Mouse (Mus musculus) cerebellum, postnatal 10 days (tissue): ENCODE data around the gene Adgrl1.
"Not testable (repeated sequence)": the region's sequence is repeated elsewhere in the genome, so short reads cannot be mapped to it uniquely, and the experiment has no call there.

Source experiments
- DNase-seq, 2 experiments: peaks; one replicate each; pipeline ENCODE4 v3.0.0; 2021; ENCODE audit warnings: mixed read lengths in 2 of 2

Adgrl1 gene

DNA sequence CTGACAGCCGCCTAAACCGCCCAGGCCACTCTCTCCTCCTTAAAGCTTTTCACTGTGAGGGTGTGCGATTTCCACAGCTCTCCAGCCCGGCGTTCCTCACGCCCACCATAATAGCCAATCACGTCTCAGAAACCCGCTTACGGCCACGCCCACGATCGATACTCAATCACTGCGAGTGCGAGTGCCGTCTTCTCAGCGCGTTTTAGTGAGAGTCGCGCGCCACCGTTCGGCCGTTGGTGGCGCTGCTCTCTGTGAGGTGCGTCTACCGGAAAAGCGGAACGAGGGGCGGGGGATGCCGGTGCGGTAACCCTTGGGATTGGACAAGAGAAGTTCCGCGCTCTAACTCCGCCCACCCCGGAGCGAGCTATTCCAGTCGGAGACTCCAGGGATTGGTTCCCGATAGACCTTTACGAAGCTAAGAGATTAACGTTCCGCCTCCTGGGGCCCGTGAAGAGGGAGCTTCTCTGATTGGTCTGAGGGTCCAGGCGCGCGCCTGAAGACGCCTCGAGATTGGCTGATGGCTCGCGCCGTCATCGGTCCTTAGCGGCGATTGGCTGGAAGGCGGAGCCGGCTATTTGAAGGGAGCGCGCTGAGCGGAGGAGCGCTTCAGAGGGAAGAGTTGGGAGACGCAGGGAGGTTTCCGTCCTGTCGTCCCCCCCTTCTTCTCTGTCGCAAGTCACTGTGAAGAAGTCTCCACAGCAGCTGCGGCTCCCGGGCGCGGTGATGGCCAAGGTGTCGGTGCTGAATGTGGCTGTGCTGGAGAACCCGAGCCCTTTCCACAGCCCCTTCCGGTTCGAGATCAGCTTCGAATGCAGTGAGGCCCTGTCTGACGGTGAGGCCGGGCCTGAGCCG lies 55.4 kb downstream of the Adgrl1 start, which contains the start of the genes Gm10644 and Asf1b:
TSS of gene Gm10644 (minus strand) at position 100 of the 852 bp plus-strand sequence.
TSS of gene Asf1b (plus strand) at position 402 of the 852 bp plus-strand sequence.
- peak; percentile 99 for DNase-seq

DNA sequence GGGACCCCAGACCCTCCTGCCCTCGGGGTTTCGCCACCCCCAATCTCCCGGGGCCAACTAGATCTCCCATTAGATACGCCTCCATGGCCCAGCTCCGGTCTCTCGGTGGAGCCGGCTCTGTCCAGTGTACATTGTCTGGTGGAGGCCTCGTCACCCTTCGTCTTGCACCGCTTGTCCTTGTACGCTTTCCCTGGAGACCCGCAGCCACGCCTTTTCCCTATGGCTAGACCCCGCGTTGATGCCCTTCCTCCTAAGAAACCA lies 56.0 kb downstream of the Adgrl1 start:
- DNase-seq = peak in 1 of 2 experiments; percentile 32

DNA sequence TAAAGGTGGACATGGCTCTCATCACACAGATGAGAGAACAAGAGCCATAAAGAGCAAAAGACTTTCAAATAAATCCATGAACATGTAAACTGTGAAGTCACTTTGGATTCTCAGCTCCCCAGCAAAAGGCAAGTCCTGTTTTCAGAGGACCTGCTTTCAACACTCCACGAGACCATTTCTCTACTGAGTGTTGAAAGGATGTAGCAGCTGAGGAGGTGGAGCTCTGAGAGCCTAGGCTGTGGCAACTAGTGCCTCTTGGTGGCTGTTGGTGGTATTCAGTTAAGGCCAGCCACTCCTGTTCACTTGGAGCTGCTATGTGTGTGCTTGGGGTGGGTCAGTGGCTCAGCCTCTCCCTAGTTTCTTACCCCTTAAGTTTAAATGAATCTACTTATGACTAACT lies 56.9 kb downstream of the Adgrl1 start:
- peak in 1 of 2 experiments; percentile 30 for DNase-seq

DNA sequence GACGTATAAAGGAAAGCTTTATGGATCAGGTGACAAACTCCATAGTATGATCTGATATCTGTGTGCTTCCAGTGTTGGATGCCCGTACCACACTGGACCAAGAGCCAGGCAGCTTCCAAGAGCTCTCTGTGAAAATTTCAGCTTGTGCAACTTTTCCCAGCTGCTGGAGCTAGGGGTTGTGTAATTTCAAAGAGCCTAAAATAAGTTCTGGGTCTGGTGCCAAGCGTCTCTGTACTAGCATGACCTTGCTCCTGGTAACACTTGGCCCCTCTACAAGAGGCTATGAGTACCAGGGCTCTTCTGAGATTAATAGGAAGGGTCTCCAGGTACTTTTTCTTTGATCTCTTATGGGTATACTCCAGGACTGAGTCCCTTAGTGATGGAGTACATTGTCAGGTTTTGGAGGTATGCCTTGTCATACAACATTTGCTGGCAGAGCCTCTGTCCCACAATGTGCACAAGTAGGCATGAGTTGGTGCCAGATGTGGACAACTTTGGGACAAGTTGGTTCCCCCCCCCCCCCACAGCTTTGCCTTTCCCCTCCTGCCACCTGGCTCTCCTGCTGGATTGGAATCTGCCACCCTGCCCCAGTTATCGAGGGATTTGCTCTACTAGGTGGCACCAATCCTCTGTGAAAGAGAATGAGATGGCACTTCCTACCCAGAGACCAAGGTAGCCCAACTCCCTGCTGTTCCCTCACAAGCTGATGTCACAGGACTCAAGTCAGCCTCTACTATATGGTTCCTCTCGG lies 64.3 kb downstream of the Adgrl1 start:
- DNase-seq = no peak

DNA sequence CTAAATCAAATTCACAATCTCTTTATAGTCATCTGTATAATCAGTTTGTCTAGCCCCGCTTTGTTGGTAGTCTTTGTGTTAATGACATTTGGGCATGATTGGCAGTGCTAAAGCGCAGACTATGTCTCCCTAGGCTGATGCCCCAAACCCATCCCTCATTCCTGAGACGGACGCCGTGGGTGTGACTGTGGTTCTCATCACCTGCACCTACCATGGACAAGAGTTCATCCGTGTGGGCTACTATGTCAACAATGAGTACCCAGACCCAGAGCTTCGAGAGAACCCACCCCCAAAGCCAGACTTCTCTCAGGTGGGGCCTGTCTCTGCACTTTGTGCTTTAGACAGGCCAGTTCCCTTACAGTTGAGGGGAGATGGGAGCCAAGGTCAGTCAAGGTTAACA lies 67.8 kb downstream of the Adgrl1 start:
- no peak for DNase-seq

DNA sequence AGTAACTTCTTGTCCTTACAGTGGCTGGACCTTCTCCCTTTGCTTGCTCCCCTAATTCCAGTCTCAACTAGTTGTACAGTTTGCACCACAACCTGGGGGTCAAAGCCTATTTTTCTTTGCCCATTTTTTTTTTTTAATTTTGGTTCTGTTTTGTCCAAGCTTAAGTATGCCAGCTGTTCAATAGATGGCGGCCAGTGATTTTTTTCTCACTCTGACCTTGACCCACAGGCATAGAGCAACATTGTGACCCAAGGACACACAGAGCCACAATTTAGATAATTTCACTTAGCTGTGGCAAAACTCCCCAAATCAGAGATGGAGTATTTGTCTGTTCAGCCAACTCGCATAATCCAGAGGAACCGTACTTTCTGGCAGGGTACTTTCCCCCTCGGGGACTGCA lies 71.2 kb downstream of the Adgrl1 start:
- DNase-seq = no peak

DNA sequence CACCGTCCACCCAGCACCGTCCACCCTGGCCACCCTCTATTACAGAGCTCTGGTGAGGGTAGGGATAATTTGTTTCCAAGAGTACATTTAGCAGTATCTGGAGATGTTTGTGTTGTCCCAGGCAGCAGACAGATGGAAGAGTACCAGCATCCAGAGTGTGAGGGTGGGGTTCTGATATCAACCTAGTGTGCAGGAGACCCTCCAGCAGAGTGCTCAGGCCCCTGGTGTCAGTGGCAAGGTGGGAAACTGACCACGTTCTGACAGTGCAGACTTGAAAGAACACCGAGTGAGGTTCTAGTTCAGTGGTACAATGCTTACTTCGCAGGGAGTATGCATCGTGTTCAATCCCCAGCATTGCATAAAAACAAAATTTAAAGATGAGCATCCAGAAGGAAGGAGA lies 71.8 kb downstream of the Adgrl1 start:
- DNase-seq = no peak

DNA sequence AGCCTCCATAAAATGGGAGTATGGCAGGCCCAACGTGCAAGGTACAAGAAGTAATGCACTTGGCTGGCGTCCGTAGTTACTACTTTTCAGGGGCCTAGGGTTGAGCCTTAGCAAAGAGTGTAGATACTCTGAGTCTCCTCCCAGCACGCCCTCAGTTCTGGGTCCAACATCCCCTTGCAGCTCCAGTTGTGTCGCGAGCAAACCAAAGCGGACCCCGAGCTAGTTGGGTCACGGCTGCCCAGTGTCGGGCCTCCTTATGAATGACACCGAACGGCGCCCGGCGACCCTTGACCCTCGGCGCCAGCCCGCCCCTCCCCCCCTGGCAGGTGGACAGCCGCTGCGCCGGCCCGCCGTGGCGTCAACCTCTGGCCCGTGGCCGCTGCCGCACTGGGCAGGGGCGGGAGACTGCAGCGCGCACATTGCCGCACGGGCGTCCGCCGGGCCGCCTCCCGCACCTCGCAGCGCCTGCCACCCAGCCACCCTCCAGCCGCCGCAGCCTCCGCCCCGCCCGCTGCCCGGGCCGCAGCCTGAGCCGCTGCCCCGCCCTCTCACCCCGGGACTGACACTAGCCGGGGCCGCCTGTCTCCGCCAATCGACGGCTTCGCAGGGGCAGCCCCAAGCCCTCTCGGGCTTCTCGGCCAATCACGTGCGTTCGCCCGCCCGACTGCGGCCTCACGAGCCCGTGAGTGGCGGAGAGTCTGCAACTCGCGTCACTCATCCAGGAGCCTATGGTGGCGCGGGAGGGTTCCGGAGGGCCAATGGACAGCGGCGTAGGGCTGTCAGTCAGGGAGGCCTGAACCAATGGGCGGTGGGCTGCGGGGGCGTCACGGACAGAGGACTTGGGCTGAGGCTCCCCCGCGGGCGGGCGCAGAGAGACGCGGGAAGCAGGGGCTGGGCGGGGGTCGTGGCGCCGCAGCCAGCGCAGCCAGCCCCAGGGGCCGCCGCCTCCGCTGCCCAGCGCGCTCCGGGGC lies 72.5 kb downstream of the Adgrl1 start, which contains the start of gene Prkaca:
TSS of gene Prkaca (plus strand) at position 844 of the 971 bp plus-strand sequence.
- peak; percentile 99 for DNase-seq

DNA sequence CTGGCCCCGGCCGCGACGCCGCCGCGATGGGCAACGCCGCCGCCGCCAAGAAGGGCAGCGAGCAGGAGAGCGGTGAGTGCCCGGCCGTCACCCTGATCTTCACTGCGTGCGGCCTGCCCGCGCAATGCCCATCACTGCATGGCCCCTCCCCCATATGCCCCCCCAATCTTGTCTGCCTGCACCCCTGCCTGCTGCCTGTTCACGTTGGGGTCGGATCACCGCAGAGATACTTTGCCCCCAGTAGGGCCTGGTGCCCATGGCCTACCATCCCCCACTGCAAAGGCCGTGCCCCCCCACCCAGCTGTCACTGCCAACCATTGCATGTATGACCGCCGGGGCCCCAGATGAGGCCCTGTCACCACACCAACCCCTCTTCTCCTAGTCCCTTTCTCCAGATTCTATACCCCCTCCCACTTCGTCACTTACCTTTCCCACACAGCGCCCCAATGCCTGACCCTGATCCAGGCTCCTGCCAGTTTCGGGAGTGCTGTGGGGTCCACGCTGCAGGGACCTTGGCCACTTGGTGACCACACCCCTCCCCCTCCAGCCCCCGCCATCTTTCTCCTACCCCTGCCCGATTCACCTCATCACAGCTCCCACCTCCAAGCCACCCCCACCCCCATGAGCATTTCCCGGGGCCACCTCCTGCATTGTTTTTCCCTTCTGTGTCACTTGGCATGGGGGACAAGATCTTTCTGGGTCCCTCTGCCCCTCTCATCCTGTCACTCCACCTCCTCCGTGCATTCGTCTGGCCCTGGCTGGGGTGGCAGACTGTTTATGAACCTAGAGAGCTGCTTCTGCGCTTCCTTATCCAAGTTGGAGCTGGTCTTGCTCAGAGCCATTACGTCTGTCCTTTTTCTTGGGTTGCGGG lies 73.5 kb downstream of the Adgrl1 start:
- DNase-seq = peak; percentile 76 to 77

DNA sequence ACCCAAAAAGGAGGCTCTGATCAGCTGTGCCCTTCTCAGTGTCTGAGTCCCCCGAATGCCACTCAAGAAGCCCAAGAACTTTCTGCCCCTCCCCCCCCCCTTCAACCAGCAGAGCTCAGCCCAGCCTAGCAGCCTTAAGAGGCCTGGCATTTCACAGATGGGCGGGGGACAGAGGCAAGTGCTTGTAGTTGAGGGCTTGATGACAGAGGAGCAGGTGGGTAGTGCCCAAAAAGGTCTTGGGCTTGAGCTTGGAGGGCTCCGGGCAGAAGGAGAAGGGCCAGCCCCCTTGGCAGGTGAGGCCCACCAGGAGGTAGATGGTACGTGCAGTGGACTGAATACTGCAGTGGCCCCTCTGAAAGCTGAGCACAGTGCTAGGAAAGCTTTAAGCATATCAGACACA lies 74.6 kb downstream of the Adgrl1 start:
- DNase-seq = peak in 1 of 2 experiments; percentile 24

DNA sequence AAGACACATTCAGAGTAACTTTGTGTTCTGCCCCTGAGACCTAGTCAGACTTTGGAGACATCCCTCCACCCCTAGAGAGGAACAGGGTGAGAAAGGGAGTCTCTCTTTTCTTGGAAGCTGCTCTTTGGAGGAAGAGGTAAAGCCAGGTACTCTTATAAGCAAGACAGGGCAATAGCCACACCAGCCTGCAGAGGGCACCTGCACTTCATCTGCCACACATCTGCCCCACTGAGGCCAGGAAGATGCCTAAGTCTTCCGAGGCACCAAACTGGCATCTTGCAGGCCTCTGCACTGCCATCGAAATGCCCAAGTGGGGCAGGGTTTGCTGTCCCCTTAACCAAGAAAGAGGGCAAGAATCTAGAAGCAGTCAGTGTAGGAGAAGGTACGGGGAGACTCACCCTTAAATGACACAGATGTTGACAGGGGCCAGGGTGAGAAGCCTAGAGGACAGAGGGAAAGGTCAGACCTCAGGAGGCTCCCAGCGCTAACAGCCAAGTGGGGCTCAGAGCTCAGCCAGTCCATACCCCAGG lies 76.3 kb downstream of the Adgrl1 start:
- DNase-seq = no peak

DNA sequence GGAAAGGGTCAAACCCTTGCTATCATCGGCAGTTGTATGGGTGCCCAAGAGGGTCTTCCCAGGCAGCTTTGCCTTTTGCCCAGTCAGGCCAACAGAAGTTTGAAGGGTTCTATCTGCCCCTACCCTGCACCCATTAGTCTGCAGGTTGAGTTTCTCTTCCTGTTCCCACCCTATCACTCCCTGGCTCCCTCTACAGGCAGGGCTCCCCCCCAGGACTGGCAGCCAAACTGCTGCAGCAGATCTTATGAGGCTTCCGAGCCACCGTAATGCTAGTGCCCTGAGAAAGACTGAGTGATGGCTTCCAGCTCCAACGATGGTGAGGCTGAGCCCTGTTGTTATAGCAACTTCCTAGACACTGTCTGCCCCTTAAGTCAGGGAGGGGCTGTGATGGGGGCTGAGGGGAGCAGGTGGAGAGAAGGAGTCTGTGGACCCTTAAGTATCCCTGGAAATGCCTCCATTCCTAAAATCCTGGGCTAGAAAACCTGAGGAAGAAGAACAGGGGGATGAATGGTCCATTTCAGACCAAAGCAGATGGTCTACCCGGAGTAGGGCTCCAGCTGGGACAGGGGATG lies 77.0 kb downstream of the Adgrl1 start:
- DNase-seq = peak in 1 of 2 experiments; percentile 29

DNA sequence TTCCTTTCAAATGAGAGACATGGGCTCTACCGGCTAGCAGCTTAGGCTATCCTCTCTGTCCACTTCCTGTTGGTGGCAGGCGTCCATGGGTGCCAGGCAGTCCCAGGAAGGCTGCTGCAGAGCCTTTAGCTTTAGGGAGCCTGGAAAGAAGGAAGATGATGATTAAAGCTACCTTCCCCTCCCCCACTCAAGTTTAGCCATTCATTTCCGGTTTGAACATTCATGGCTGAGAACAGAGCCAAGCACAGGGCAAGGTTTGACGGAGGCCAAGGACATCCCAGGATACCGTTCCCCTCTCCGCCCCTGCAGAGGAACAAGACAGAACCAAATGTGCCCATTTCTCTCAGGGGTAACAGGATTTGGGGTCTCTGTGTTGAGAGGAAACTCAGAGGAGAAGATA lies 77.7 kb downstream of the Adgrl1 start:
- no peak for DNase-seq

DNA sequence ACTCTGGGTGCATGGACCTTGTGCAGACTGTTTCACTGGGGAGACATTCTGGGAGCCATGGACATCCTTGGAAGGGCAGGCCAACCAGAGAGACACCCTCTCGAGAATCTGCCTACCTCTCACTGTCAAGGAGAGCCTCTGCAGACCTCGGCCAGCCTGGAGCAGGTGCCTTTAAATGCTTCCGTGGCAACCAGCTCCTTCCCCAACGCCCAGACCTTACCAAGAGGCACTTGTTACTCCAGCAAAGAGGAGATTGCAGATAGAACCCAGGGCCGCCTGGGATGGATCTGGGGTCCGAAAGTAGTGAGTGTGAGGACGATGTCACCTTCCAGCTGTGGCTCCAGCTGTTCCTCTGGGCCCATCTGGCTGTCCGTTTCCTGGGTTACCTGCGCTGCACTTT lies 78.3 kb downstream of the Adgrl1 start:
- no peak for DNase-seq

DNA sequence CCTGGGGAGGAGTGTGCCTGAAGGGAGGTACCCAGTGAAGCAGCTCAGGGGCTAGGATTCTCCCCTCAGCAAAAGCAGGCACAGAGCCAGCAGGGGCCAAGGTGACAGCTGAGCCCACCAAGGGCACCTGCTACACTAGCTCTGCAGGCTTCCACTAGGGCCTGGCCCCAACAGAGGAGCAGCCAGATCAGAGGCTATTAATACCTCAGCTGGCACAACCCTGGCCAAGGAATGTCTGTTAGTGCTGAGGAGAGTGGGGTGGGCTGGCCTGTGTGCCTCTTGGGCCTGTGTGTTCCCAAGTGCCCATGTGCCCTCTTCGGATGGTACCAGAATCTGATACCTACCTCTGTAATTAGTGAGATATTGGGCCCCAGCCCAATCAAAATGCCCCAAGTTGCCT lies 80.3 kb downstream of the Adgrl1 start:
- DNase-seq = peak; percentile 49 to 55

DNA sequence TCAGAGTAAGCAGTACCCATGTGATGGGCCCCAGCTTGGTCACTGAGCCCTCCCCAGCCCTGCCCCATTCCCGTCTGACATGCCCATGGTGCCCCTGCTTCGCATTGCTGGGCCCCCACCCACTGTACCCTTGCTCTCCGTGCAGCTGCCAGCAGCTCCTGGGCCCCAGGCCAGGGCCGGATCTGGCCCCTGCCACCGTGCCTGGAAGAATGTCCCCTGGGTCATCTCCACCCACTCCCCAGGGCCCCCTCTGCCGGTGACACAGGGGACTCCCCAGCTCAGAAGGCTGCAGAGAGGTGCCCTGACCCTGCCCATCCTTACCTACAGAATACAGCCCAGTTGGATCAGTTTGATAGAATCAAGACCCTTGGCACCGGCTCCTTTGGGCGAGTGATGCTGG lies 80.9 kb downstream of the Adgrl1 start:
- DNase-seq = peak; percentile 44 to 55

DNA sequence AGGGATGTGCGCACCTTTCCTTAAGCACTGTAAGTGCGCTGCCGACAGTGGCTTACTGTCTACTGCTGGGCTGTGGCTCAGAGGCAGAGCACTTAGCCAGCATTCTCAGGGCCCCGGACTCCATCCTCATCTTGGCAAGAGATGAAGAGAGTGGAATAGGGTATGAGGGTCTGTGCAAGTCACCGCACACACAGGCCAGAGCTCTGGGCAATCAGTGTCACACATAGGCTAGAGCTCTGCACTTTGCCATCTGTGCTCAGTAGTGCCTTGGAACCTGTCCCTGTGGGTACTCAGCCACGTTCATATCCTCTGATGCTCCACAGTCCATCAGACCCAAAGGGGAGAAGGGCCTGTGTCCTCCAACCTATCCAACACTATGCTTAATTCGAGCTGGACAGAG lies 81.6 kb downstream of the Adgrl1 start:
- peak; percentile 28 to 43 for DNase-seq

DNA sequence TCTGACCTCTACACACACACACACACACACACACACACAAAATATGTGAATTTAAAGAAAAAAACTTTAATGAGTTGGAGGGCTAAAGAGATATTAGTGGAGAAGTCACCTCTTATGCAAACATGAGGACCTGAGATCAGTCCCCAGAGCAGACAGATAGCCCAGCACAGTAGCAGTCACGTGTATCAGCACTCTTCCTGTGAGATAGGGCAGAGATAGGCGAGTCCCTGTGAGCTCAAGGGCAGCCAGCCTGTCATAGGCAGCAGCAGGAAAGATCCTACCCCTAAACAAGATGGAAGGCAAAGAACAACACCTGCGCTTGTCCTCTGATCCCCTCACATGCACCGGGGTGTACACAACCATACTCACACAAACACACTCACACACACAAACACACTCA lies 82.5 kb downstream of the Adgrl1 start:
- no peak for DNase-seq

DNA sequence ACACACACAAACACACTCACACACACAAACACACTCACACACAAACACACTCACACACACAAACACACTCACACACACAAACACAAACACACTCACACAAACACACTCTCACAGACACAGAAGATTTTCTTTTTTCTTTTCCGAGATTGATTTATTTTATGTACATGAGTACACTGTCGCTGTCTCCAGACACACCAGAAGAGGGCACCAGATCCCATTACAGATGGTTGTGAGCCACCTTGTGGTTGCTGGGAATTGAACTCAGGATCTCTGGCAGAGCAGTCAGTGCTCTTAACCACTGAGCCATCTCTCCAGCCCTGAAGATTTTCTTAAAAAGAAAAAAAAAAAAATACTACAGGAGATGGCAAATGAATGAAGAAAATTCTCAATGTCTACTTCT lies 83.3 kb downstream of the Adgrl1 start:
- not testable (repeated sequence) for DNase-seq

DNA sequence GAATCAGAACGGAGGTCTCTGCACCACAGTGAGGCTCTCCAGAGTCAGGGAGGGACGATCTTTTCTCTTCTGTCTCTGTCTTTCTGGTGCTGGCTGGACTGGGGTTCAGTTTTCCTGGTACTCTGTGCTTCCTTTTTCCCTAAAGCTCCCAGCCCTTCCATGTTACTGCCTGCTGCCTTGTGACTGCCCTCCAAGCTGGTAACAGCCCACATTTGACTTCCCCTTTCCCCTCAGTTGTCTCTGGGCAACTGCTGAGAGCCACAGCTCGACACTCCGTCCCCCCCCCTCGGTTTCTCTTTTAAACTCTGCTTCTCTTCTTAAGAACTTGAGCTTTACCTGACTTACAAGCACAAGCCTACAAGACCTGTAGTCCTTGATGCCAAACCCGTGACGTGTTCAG lies 89.3 kb downstream of the Adgrl1 start:
- no peak for DNase-seq

DNA sequence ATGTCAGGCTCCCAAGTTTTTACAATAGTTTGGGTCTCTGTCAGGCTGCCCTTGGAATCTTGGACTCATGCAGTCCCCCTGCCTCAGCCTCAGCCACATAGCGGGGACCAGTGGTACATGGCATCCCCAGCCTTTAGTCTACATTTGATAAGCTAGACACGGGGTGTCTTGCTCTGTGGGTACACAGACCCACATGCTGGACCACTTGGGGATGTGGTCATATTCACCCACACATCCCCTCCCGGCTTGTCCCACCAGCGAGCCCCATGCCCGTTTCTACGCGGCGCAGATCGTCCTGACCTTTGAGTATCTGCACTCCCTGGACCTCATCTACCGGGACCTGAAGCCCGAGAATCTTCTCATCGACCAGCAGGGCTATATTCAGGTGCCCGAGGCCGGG lies 90.3 kb downstream of the Adgrl1 start:
- DNase-seq = no peak
